Mouse (Mus musculus) stomach, postnatal 0 days (tissue): ENCODE measurements around the gene Ddx58.

Source experiments
- CTCF ChIP-seq: IDR thresholded peaks from 2 replicates; pipeline ENCODE4 v1.5.1; 2016; ENCODE audit warnings: antibody characterized with exemption, low read depth, mild to moderate bottlenecking, moderate library complexity
- EP300 ChIP-seq: optimal IDR thresholded peaks from 2 replicates; pipeline ENCODE3; 2016; ENCODE audit warnings: antibody characterized with exemption

DNA sequence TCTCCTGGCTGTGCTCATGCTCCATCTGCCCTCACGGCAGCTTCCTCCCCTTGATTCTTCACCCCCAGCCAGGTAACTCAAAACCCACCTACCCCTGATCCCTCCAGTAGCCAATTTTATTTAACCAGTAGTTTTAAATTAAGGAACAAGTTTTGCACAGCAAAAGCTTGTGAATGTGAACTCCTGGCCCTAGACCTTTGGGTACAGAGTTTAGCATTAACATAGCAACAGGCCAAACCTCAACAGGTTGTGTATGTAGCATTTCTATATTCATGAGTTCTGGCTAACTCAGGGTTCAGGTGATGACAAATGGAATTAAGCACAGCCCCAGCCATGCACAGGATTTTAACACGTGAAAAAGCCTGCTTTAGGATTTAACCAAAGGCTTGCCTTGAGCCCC is 47.4 kb downstream of the Ddx58 start:
- TF ChIP-seq CTCF (no peak), EP300 (no peak)
